Mouse (Mus musculus) testis, adult 2 months (tissue): ENCODE data around the gene Ucp2. TPM values are rescaled to one million over a fixed set of nuclear protein-coding genes. Genes with fewer than 3 reads are reported as not detected.

Source experiments
- H3K27ac ChIP-seq: fragments of 200-500 bp; 2 replicates; pipeline ENCODE4 v1.5.1; 2012; ENCODE audit warnings: low read depth, low read length; ENCODE audit not compliant: control insufficient read depth, insufficient read depth
- H3K27me3 ChIP-seq: fragments of 200-500 bp; 2 replicates; pipeline ENCODE4 v1.6.1; 2012; ENCODE audit warnings: mild to moderate bottlenecking, low read length, moderate library complexity; ENCODE audit not compliant: control insufficient read depth, insufficient read depth
- H3K36me3 ChIP-seq: fragments of 200-500 bp; 2 replicates; pipeline ENCODE4 v1.6.1; 2012; ENCODE audit warnings: mild to moderate bottlenecking, low read length; ENCODE audit not compliant: control insufficient read depth, insufficient read depth
- H3K4me1 ChIP-seq: fragments of 200-500 bp; 2 replicates; pipeline ENCODE4 v1.6.1; 2012; ENCODE audit warnings: low read length; ENCODE audit not compliant: control insufficient read depth, insufficient read depth
- H3K4me3 ChIP-seq: fragments of 200-500 bp; 2 replicates; pipeline ENCODE4 v1.5.1; 2012; ENCODE audit warnings: low read depth, mild to moderate bottlenecking, low read length, moderate library complexity, mixed read lengths; ENCODE audit not compliant: control insufficient read depth
- CTCF ChIP-seq: fragments of 200-500 bp; IDR thresholded peaks from 2 replicates; pipeline ENCODE4 v1.5.1; 2012; ENCODE audit warnings: low read depth, mild to moderate bottlenecking, inconsistent platforms, low read length, moderate library complexity; ENCODE audit not compliant: control insufficient read depth, insufficient read depth, insufficient replicate concordance
- POLR2A ChIP-seq: fragments of 200-500 bp; IDR thresholded peaks from 2 replicates; pipeline ENCODE4 v1.6.1; 2012; ENCODE audit warnings: low read depth, mild to moderate bottlenecking, inconsistent platforms, low read length, moderate library complexity; ENCODE audit not compliant: control insufficient read depth
- polyA plus RNA-seq: library from polyadenylated mRNA; depleted of rRNA; stranded (reverse); fragments of >200 nt; gene quantifications from 2 replicates; pipeline ENCODE4 v1.2.3, GENCODE M21; 2012; rRNA removed

The Ucp2 gene
- polyA plus RNA-seq, 1 experiment = 53.2 TPM

GRCm38 (mm10) chr7:100537519-100537902 is 44.4 kb downstream of the Ucp2 start:
- H3K4me1 ChIP-seq = no peaks in the 10 kb centered on the region; the same call in 1 of the 2 replicates
- H3K36me3 ChIP-seq = no peaks in the 10 kb centered on the region
- peak overlapping the region; percentile 98; the same call in 1 of the 2 replicates for H3K4me3 ChIP-seq
- no peaks in the 10 kb centered on the region for H3K27me3 ChIP-seq
- TF ChIP-seq POLR2A = no peak
- TF ChIP-seq CTCF = no peak
- no peak overlapping the region for H3K27ac ChIP-seq

- Histone ChIP-seq H3K27me3 (no peaks in the 10 kb centered on the region), H3K27ac (no peak overlapping the region), H3K4me3 (no peak overlapping the region), H3K36me3 (no peaks in the 10 kb centered on the region), H3K4me1 (no peaks in the 10 kb centered on the region; the same call in 1 of the 2 replicates)
- no peak for TF ChIP-seq CTCF
- no peak for TF ChIP-seq POLR2A
Observed at GRCm38 (mm10) chr7:100539516-100539915, 46.4 kb downstream of the Ucp2 start.

- TF ChIP-seq CTCF (no peak), POLR2A (no peak)
- H3K4me3 ChIP-seq = no peak overlapping the region
- no peaks in the 10 kb centered on the region for H3K27me3 ChIP-seq
- no peak overlapping the region for H3K27ac ChIP-seq
- H3K36me3 ChIP-seq = no peaks in the 10 kb centered on the region
- H3K4me1 ChIP-seq = no peaks in the 10 kb centered on the region
Observed at GRCm38 (mm10) chr7:100544437-100544836, 51.3 kb downstream of the Ucp2 start.

GRCm38 (mm10) chr7:100547631-100548030 is 54.5 kb downstream of the Ucp2 start:
- no peaks in the 10 kb centered on the region for H3K27me3 ChIP-seq
- H3K36me3 ChIP-seq = no peaks in the 10 kb centered on the region
- no peak overlapping the region for H3K27ac ChIP-seq
- TF ChIP-seq CTCF = no peak
- TF ChIP-seq POLR2A = no peak
- H3K4me1 ChIP-seq = no peaks in the 10 kb centered on the region
- H3K4me3 ChIP-seq = no peak overlapping the region

- H3K27me3 ChIP-seq = no peaks in the 10 kb centered on the region
- no peaks in the 10 kb centered on the region for H3K4me1 ChIP-seq
- TF ChIP-seq CTCF = no peak
- no peak for TF ChIP-seq POLR2A
- no peak overlapping the region for H3K4me3 ChIP-seq
- no peak overlapping the region for H3K27ac ChIP-seq
- no peaks in the 10 kb centered on the region for H3K36me3 ChIP-seq
Observed at GRCm38 (mm10) chr7:100549796-100550195, 56.7 kb downstream of the Ucp2 start.

- H3K4me1 ChIP-seq = no peaks in the 10 kb centered on the region
- H3K27me3 ChIP-seq = no peaks in the 10 kb centered on the region
- H3K27ac ChIP-seq = no peak overlapping the region
- no peaks in the 10 kb centered on the region for H3K36me3 ChIP-seq
- TF ChIP-seq POLR2A (no peak), CTCF (no peak)
- H3K4me3 ChIP-seq = no peak overlapping the region
Observed at GRCm38 (mm10) chr7:100550338-100551007, 57.3 kb downstream of the Ucp2 start.

Other genes starting within 250 kb of the Ucp2 start
- 0.23 and 1.4 TPM in 2 replicates for gene P4ha3, start 207.8 kb upstream of the Ucp2 start, polyA plus RNA-seq
- gene C2cd3, start 121.1 kb upstream of the Ucp2 start, polyA plus RNA-seq = 39.7 and 41.8 TPM in 2 replicates
- gene Ppme1, start 121.0 kb upstream of the Ucp2 start, polyA plus RNA-seq = 129 and 138 TPM in 2 replicates
- 0.73 and 1.2 TPM in 2 replicates for gene Ucp3, start 20.3 kb upstream of the Ucp2 start, polyA plus RNA-seq
- gene Dnajb13, start 21.6 kb downstream of the Ucp2 start, polyA plus RNA-seq = 528 and 538 TPM in 2 replicates
- 29.5 and 29.6 TPM in 2 replicates for gene Coa4, start 43.7 kb downstream of the Ucp2 start, polyA plus RNA-seq
- gene Rab6a, start 114.1 kb downstream of the Ucp2 start, polyA plus RNA-seq = 17.1 and 17.2 TPM in 2 replicates
- gene Mrpl48, start 115.0 kb downstream of the Ucp2 start, polyA plus RNA-seq = 19.2 and 20.6 TPM in 2 replicates
- gene Plekhb1, start 169.1 kb downstream of the Ucp2 start, polyA plus RNA-seq = 4.1 and 5.9 TPM in 2 replicates
- gene Fam168a, start 213.3 kb downstream of the Ucp2 start, polyA plus RNA-seq = 26.4 and 27.0 TPM in 2 replicates